Mouse (Mus musculus) cortical plate, adult 2 months (tissue): ENCODE results near the gene Pdgfb. TPM values are rescaled to one million over a fixed set of nuclear protein-coding genes. Genes with fewer than 3 reads are reported as not detected.

Experiments
- H3K27ac ChIP-seq: fragments of 200-500 bp; 2 replicates; pipeline ENCODE4 v1.5.1; 2012; ENCODE audit warnings: low read length, control low read depth, inconsistent platforms; ENCODE audit not compliant: insufficient read depth
- H3K4me1 ChIP-seq: fragments of 200-500 bp; 2 replicates; pipeline ENCODE4 v1.6.1; 2011; ENCODE audit warnings: low read length; ENCODE audit not compliant: control insufficient read depth, insufficient read depth
- H3K4me3 ChIP-seq: fragments of 200-500 bp; 2 replicates; pipeline ENCODE4 v1.5.1; 2011; ENCODE audit warnings: mild to moderate bottlenecking, low read length, control low read depth; ENCODE audit not compliant: insufficient read depth
- CTCF ChIP-seq: fragments of 200-500 bp; IDR thresholded peaks from 2 replicates; pipeline ENCODE4 v1.5.1; 2011; ENCODE audit warnings: mild to moderate bottlenecking, control low read depth, low read length; ENCODE audit not compliant: insufficient read depth; ENCODE audit errors: extremely low read depth
- POLR2A ChIP-seq: fragments of 200-500 bp; IDR thresholded peaks from 2 replicates; pipeline ENCODE4 v1.6.1; 2011; ENCODE audit warnings: mild to moderate bottlenecking, low read length, control low read depth; ENCODE audit not compliant: insufficient read depth; ENCODE audit errors: extremely low read depth
- polyA plus RNA-seq: library from polyadenylated mRNA; depleted of rRNA; stranded (reverse); fragments of >200 nt; gene quantifications from 2 replicates; pipeline ENCODE4 v1.2.3, GENCODE M21; 2012

Gene Pdgfb
- polyA plus RNA-seq, 1 experiment, result 32.2 TPM

GRCm38 (mm10) chr15:80051092-80051761 is 36.5 kb upstream of the Pdgfb start:
- H3K27ac ChIP-seq, result no peak overlapping the region
- TF ChIP-seq CTCF (no peak), POLR2A (no peak)
- H3K4me1 ChIP-seq, result no peaks in the 10 kb centered on the region
- no peak overlapping the region for H3K4me3 ChIP-seq

- Histone ChIP-seq H3K27ac (no peak overlapping the region), H3K4me1 (no peaks in the 10 kb centered on the region), H3K4me3 (no peak overlapping the region)
- TF ChIP-seq CTCF (no peak), POLR2A (no peak)
Measured at GRCm38 (mm10) chr15:80050093-80050492, 35.3 kb upstream of the Pdgfb start.

- H3K4me1 ChIP-seq, result no peaks in the 10 kb centered on the region
Measured at GRCm38 (mm10) chr15:80047973-80048372, 33.2 kb upstream of the Pdgfb start.

GRCm38 (mm10) chr15:80047242-80047641 is 32.5 kb upstream of the Pdgfb start:
- no peak overlapping the region for H3K27ac ChIP-seq
- no peaks in the 10 kb centered on the region for H3K4me1 ChIP-seq
- TF ChIP-seq CTCF, result no peak
- no peak for TF ChIP-seq POLR2A
- no peak overlapping the region for H3K4me3 ChIP-seq

More at GRCm38 (mm10) chr15:80047973-80048372, 33.2 kb upstream of the Pdgfb start:
- H3K4me3 ChIP-seq, result no peak overlapping the region
- no peak overlapping the region for H3K27ac ChIP-seq
- TF ChIP-seq CTCF (no peak), POLR2A (no peak)

GRCm38 (mm10) chr15:80045749-80046148 is 31.0 kb upstream of the Pdgfb start:
- Histone ChIP-seq H3K4me1 (no peaks in the 10 kb centered on the region), H3K27ac (no peak overlapping the region), H3K4me3 (no peak overlapping the region)
- TF ChIP-seq CTCF (no peak), POLR2A (no peak)

GRCm38 (mm10) chr15:80044249-80044648 is 29.5 kb upstream of the Pdgfb start:
- Histone ChIP-seq H3K27ac (no peak overlapping the region), H3K4me1 (no peaks in the 10 kb centered on the region), H3K4me3 (no peak overlapping the region)
- TF ChIP-seq POLR2A (no peak), CTCF (no peak)

GRCm38 (mm10) chr15:80042152-80042551 is 27.4 kb upstream of the Pdgfb start:
- no peak for TF ChIP-seq CTCF
- TF ChIP-seq POLR2A, result no peak
- Histone ChIP-seq H3K27ac (no peak overlapping the region), H3K4me1 (no peaks in the 10 kb centered on the region), H3K4me3 (no peak overlapping the region)

- Histone ChIP-seq H3K4me1 (no peaks in the 10 kb centered on the region), H3K4me3 (no peak overlapping the region), H3K27ac (no peak overlapping the region)
- TF ChIP-seq POLR2A (no peak), CTCF (no peak)
Measured at GRCm38 (mm10) chr15:80038110-80038391, 23.3 kb upstream of the Pdgfb start.

- no peak overlapping the region for H3K4me3 ChIP-seq
- TF ChIP-seq POLR2A (no peak), CTCF (no peak)
- no peak overlapping the region for H3K27ac ChIP-seq
- H3K4me1 ChIP-seq, result no peaks in the 10 kb centered on the region
Measured at GRCm38 (mm10) chr15:80037255-80038109, 22.7 kb upstream of the Pdgfb start.

- Histone ChIP-seq H3K27ac (no peak overlapping the region), H3K4me1 (no peaks in the 10 kb centered on the region), H3K4me3 (no peak overlapping the region)
- TF ChIP-seq CTCF (no peak), POLR2A (no peak)
Measured at GRCm38 (mm10) chr15:80035341-80035885, 20.6 kb upstream of the Pdgfb start.

- TF ChIP-seq POLR2A, result no peak
- TF ChIP-seq CTCF, result no peak
- Histone ChIP-seq H3K4me1 (no peaks in the 10 kb centered on the region), H3K4me3 (no peak overlapping the region), H3K27ac (no peak overlapping the region)
Measured at GRCm38 (mm10) chr15:80034913-80035312, 20.1 kb upstream of the Pdgfb start.
